Mouse (Mus musculus) neural tube, embryonic 13.5 days (tissue): ENCODE data around the gene Serinc2. TPM values are rescaled to one million over a fixed set of nuclear protein-coding genes. Genes with fewer than 3 reads are reported as not detected.
A peak's percentile ranks its signal among the peaks of the same experiment; 100 is the strongest.

Experiments used
- ATAC-seq: fragments of 200-750 bp; cut with Nextera tagmentation; 2 replicates; pipeline ENCODE4 v1.8.0; 2017; ENCODE audit warnings: low read depth, mild to moderate bottlenecking, moderate TSS enrichment, moderate library complexity
- H3K27ac ChIP-seq: fragments of 300-500 bp; sonication (generic); replicated peaks from 2 replicates; pipeline ENCODE4 v1.5.1; 2015; ENCODE audit warnings: moderate library complexity, mild to moderate bottlenecking, inconsistent platforms
- H3K27me3 ChIP-seq: fragments of 300-500 bp; sonication (generic); 2 replicates; pipeline ENCODE4 v1.6.1; 2015; ENCODE audit warnings: mild to moderate bottlenecking, inconsistent platforms
- H3K36me3 ChIP-seq: fragments of 300-500 bp; sonication (generic); 2 replicates; pipeline ENCODE4 v1.6.1; 2015; ENCODE audit warnings: mild to moderate bottlenecking, inconsistent platforms
- H3K4me1 ChIP-seq: fragments of 300-500 bp; sonication (generic); replicated peaks from 2 replicates; pipeline ENCODE4 v1.6.1; 2015; ENCODE audit warnings: inconsistent platforms
- H3K4me2 ChIP-seq: fragments of 300-500 bp; sonication (generic); 2 replicates; pipeline ENCODE4 v1.6.1; 2015; ENCODE audit warnings: inconsistent platforms, mild to moderate bottlenecking, moderate library complexity
- H3K4me3 ChIP-seq: fragments of 300-500 bp; sonication (generic); 2 replicates; pipeline ENCODE4 v1.5.1; 2015; ENCODE audit warnings: mild to moderate bottlenecking, inconsistent platforms
- H3K9ac ChIP-seq: fragments of 300-500 bp; sonication (generic); 2 replicates; pipeline ENCODE4 v1.6.1; 2015; ENCODE audit warnings: moderate library complexity, mild to moderate bottlenecking, inconsistent platforms
- H3K9me3 ChIP-seq: fragments of 300-500 bp; sonication (generic); 2 replicates; pipeline ENCODE4 v1.6.1; 2016; ENCODE audit warnings: inconsistent platforms
- WGBS: fragments of 180-500 bp; shearing (Covaris S2); methylation state at CpG from one replicate; pipeline ENCODE4 v1.1.7; 2015; 5-methylcytosine and 5-hydroxymethylcytosine counted together
- polyA plus RNA-seq: library from polyadenylated mRNA; unstranded; fragments of >200 nt; fragmentation: Nextera tagmentation; extraction: Ambion mirVana; gene quantifications from 2 replicates; pipeline ENCODE4 v1.2.1, GENCODE M21; 2015

The Serinc2 gene
- polyA plus RNA-seq, 1 experiment from 2014 or later, result 53.5 TPM

DNA sequence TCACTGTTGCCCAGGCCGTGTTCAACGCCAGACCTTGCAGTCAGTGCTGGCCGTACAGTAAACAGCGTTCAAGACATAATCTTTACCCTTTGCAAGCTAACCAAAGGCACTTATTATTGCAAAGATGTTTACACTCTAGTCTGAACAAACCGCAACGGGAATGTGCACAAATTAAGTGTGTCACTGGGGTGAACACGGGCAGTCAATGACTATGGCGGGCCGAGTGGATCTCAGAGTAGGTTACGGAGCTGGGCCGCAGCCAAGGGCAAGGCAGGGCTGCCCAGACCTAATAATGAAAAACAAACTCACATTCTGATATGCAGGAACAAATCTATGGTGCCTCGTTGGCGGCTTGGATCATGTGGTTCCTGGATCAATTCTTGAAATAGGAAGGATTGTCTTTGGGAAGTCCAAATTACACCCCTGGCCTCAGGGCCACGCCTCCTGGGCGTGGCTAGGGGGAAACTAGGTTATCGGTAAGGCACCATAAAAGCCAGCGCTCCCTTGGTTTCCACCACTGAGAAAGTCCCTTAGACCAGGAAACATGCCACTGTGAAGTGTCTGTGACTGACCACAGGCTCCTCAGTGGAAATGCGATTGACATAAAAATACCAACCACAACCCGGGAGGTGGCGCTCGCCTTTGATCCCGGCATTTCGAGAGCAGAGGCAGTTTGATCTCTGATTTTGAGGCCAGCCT, 16.2 kb upstream of the Serinc2 start:
- 0 out of 2 replicates have a peak, but pooled peaks cover 3% of the 10 kb centered on the region for H3K4me1 ChIP-seq
- H3K36me3 ChIP-seq, result no peaks in the 10 kb centered on the region
- 49% methylated on average over 23 of the region's 23 CpGs for WGBS
- H3K27ac ChIP-seq, result no peak overlapping the region
- ATAC-seq, result no peak
- no peak overlapping the region for H3K4me2 ChIP-seq
- no peak overlapping the region for H3K9ac ChIP-seq
- no peak overlapping the region for H3K4me3 ChIP-seq
- H3K27me3 ChIP-seq, result peaks cover under 1% of the 10 kb centered on the region; the same call in 1 of the 2 replicates
- no peaks in the 10 kb centered on the region for H3K9me3 ChIP-seq

DNA sequence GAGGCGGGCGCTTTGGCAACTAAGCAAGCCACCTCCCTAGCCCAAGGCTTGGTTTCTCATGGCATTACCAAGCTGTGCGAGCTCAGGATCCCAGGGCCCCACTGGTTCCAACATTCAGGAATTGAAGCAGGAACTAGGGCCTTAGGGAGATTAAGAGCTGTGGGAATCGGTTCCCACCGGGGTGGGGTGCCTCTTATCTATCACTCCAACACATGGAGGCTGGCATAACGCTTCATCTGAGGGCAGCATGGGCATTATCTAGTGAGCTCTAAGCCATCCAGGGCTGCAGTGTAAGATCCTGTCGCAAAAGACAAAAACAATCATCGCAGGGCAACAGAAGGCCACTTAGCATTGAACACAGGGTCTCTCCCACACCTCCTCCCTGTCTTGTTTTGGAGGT, 15.5 kb upstream of the Serinc2 start:
- Histone ChIP-seq H3K36me3 (no peaks in the 10 kb centered on the region), H3K9me3 (no peaks in the 10 kb centered on the region), H3K4me2 (no peak overlapping the region), H3K9ac (no peak overlapping the region), H3K4me3 (no peak overlapping the region), H3K4me1 (0 out of 2 replicates have a peak, but pooled peaks cover 3% of the 10 kb centered on the region), H3K27ac (no peak overlapping the region), H3K27me3 (no peaks in the 10 kb centered on the region; the same call in 1 of the 2 replicates)
- WGBS, result 87% methylated on average over 8 of the region's 8 CpGs
- no peak for ATAC-seq

DNA sequence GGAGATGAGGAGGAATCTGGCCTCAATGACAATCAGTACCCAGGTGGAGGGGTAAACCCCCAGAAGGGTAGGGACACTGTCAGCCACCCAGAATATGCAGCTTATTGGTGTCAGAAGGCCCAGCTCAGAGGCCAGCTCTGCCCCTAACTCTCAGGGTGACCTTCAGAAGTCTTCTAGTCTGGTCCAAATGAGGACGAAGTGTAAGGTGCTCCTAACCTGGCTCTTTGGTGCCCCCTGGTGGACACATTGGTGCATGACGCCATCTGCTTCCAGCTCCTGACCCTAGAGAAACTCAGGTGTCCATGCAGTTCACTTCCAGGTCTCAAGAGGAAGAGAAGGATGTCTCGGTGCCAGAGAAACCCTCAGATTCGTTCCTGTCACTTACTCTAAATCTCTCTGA, 13.3 kb upstream of the Serinc2 start:
- H3K4me1 ChIP-seq, result 0 out of 2 replicates have a peak, but pooled peaks cover 3% of the 10 kb centered on the region
- no peaks in the 10 kb centered on the region for H3K36me3 ChIP-seq
- H3K27me3 ChIP-seq, result no peaks in the 10 kb centered on the region; the same call in 1 of the 2 replicates
- H3K9ac ChIP-seq, result no peak overlapping the region
- no peak overlapping the region for H3K4me3 ChIP-seq
- 4% methylated on average over 4 of the region's 4 CpGs for WGBS
- no peak overlapping the region for H3K27ac ChIP-seq
- H3K9me3 ChIP-seq, result no peaks in the 10 kb centered on the region
- H3K4me2 ChIP-seq, result no peak overlapping the region
- 0 out of 2 replicates have a peak, but pooled peaks have one; percentile 50 for ATAC-seq

DNA sequence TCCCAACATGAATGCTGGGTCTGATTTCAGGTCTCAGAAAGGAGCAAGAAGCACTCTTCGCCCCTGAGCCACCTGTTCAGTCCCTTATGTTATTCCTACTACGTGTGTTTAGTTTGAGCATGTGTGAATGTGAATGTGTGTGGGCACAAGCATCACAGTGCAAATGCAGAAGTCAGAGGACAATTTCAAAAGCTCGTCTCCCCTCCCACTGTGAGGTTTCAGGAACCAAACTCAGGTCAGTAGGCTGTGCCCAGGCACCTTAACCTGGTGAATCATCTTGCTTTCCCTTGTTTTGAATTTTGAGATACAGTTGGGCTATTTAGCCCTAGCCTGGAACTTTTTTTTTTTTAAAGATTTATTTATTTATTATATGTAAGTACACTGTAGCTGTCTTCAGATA, 10.8 kb upstream of the Serinc2 start:
- ATAC-seq, result no peak
- H3K4me1 ChIP-seq, result no peaks in the 10 kb centered on the region
- H3K4me2 ChIP-seq, result no peak overlapping the region
- no peaks in the 10 kb centered on the region; the same call in 1 of the 2 replicates for H3K27me3 ChIP-seq
- WGBS, result 75% methylated on average over 3 of the region's 3 CpGs
- H3K36me3 ChIP-seq, result no peaks in the 10 kb centered on the region
- H3K9ac ChIP-seq, result no peak overlapping the region
- H3K4me3 ChIP-seq, result no peak overlapping the region
- H3K9me3 ChIP-seq, result no peaks in the 10 kb centered on the region
- no peak overlapping the region for H3K27ac ChIP-seq

DNA sequence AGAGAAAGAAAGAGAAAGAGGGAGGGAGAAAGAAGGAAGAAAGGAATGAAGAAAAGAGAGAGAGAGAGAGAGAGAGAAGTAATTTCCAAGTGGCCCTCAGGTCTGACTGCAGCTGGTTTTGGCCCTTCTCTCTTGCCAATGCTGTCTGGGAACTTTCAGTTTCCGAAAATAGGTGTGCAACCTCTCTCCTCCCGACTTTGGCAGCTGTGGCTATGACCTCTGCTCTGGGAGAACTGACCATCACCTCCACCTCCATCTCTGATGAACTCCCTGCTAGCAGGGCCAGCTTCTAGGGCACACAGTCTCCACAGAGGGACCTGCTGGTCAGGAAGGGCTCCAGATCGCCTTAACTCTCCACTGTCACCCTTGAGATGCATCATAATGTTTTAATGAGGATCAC, 7.5 kb upstream of the Serinc2 start:
- no peak for ATAC-seq
- H3K4me1 ChIP-seq, result no peaks in the 10 kb centered on the region
- H3K4me2 ChIP-seq, result no peak overlapping the region
- H3K27me3 ChIP-seq, result 0 out of 2 replicates have a peak, but pooled peaks cover 1% of the 10 kb centered on the region
- no peak overlapping the region for H3K27ac ChIP-seq
- H3K36me3 ChIP-seq, result no peaks in the 10 kb centered on the region
- WGBS, result 55% methylated on average over 3 of the region's 3 CpGs
- H3K9me3 ChIP-seq, result no peaks in the 10 kb centered on the region
- no peak overlapping the region for H3K9ac ChIP-seq
- H3K4me3 ChIP-seq, result no peak overlapping the region

DNA sequence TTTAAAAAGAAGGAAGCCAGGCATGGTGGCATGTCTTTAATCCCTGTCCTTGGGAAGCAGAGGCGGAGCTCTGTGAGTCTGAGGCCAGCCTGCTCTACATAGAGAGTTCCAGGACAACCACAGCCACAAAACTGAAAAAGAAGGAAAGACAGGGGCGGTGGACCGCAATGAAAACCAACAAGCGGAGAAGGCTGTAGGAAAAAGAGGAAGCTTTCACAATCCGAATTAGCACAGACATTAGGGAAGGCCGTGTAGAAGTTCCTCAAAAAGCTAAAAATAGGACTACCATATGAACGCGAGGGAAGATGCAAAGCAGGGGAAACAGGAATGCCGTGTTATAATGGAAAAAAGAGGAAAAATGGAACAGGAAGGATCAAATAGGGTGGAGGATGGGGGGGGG, 4.8 kb upstream of the Serinc2 start:
- ATAC-seq, result no peak
- no peak overlapping the region for H3K27ac ChIP-seq
- 87% methylated on average over 9 of the region's 9 CpGs for WGBS
- no peaks in the 10 kb centered on the region for H3K4me1 ChIP-seq
- H3K9ac ChIP-seq, result no peak overlapping the region
- H3K4me3 ChIP-seq, result no peak overlapping the region
- no peaks in the 10 kb centered on the region for H3K9me3 ChIP-seq
- H3K27me3 ChIP-seq, result peaks cover 8% of the 10 kb centered on the region; the same call in 1 of the 2 replicates
- H3K4me2 ChIP-seq, result no peak overlapping the region
- no peaks in the 10 kb centered on the region for H3K36me3 ChIP-seq

DNA sequence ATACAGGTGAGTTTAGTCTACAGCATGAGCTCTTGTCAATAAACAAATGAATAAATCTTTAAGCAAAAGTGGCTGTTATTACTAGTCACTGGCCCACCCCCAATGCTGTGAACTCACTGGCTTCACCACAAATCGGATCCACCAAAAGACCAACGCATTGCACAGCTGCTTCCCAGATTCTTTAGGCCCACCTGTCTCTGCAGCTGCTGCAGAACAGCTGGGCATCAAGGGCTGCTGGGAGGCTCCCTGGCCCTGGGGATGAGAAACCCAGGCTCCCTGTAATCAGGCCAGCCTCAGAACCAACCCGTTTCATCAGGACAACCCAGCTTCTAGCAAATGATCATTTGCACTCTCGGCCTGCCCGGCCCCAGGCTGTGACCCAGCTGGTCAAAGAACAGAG, 3.9 kb upstream of the Serinc2 start:
- Histone ChIP-seq H3K4me2 (no peak overlapping the region), H3K4me3 (no peak overlapping the region), H3K9me3 (no peaks in the 10 kb centered on the region), H3K27me3 (peaks cover 12% of the 10 kb centered on the region; the same call in 1 of the 2 replicates), H3K4me1 (no peaks in the 10 kb centered on the region), H3K36me3 (no peaks in the 10 kb centered on the region), H3K9ac (no peak overlapping the region), H3K27ac (no peak overlapping the region)
- ATAC-seq, result no peak
- WGBS, result 70% methylated on average over 5 of the region's 5 CpGs

DNA sequence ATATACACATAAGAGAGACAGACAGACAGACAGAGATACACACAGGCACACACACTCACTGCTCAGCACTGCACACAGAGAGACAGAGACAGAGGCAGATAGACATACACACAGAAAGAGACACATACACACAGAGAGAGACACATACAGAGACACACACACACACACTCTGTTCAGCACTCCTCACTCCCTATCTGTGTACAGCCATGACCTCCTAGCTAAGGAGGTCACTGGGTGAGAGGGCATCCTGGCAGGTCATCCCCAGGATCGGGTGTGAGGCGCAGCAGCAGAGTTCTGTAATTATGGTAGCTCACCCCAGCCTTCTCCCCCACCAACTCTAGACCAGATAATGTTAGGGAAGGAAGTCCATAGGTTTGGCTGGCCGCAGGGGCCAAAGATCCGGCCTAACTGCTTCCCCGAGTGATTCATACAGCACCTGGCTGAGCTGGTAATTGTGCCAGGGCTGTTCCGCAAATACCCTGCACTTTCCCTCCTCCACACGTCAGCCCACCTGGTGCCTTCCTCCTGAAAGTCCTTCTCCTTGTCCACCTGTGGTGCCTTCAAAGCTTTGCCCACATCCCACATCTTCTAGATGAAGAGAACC, 2.3 kb downstream of the Serinc2 start:
- peaks cover 33% of the 10 kb centered on the region for H3K4me1 ChIP-seq
- peak overlapping the region; percentile 12; the same call in 1 of the 2 replicates for H3K9ac ChIP-seq
- no peak overlapping the region; the same call in 1 of the 2 replicates for H3K4me2 ChIP-seq
- no peak overlapping the region for H3K27ac ChIP-seq
- peaks cover 12% of the 10 kb centered on the region for H3K27me3 ChIP-seq
- H3K36me3 ChIP-seq, result no peaks in the 10 kb centered on the region
- WGBS, result 78% methylated on average over 7 of the region's 7 CpGs
- ATAC-seq, result no peak
- H3K4me3 ChIP-seq, result no peak overlapping the region
- H3K9me3 ChIP-seq, result no peaks in the 10 kb centered on the region

DNA sequence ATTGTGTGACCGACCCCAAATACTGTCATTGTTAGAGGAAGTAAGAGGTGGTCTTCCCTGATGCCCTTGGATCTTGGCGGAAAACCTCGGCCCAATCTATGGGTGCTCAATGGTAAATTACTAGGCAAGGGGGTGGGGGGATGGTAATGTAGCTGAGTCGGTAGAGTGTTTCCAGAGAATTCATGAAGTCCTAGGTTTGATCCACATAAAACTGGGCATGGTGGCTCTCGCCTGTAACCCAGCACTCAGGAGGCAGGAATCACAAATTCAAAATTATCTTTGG, 3.2 kb downstream of the Serinc2 start:
- H3K27me3 ChIP-seq, result peaks cover 6% of the 10 kb centered on the region
- peak overlapping the region; percentile 97 for H3K27ac ChIP-seq
- no peaks in the 10 kb centered on the region for H3K9me3 ChIP-seq
- H3K4me2 ChIP-seq, result peak overlapping the region; percentile 77
- WGBS, result 48% methylated on average over 5 of the region's 5 CpGs
- no peak for ATAC-seq
- H3K4me1 ChIP-seq, result peaks cover 33% of the 10 kb centered on the region
- peak overlapping the region; percentile 96 for H3K9ac ChIP-seq
- H3K4me3 ChIP-seq, result peak overlapping the region; percentile 76
- 0 out of 2 replicates have a peak, but pooled peaks cover 3% of the 10 kb centered on the region for H3K36me3 ChIP-seq

DNA sequence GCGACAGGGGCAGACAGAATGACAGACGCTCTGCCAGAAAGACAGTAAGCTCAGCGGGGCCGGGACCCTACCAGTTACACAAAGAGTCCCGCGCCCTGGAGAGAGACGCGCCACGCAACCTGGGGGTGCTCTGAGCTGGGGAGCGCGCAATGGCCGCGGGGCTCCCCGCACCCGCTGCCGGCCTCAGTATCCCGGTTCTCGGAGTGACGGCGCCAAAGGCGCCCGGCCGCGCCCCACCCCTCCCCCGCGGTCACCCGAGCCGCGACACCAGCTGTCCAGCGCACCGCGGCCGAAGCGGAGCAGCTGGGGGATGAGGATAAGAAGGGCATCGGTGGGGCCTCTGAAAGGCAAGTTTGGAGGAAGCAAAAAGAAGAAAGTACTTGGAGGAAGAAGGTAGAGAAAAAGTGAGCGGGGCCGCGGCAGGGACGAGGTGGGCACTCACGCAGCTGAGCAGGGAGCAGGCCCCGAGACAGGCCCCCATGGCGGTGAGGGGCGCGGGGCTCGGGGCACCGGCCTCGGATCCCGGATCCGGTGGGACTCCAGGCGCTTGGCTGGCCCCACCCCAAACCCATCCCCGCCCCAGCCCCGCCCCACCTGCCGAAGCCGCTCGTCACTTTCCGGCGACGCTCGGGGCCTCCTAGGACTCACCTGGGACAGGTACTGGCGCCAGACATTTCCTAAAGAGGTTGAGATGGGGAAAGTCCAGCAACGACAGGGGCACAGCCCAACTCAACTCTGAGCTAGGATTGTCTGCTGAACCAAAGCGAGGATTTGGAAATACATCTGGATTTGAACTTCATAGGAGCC, 3.8 kb downstream of the Serinc2 start:
- peak overlapping the region; percentile 96 for H3K9ac ChIP-seq
- H3K4me3 ChIP-seq, result peak overlapping the region; percentile 76
- no peaks in the 10 kb centered on the region for H3K9me3 ChIP-seq
- H3K4me2 ChIP-seq, result peak overlapping the region; percentile 77
- WGBS, result 1% methylated on average over 62 of the region's 62 CpGs
- peaks cover 33% of the 10 kb centered on the region for H3K4me1 ChIP-seq
- H3K27me3 ChIP-seq, result peaks cover 6% of the 10 kb centered on the region
- H3K27ac ChIP-seq, result peak overlapping the region; percentile 97
- peak; percentile 38 for ATAC-seq
- 0 out of 2 replicates have a peak, but pooled peaks cover 5% of the 10 kb centered on the region for H3K36me3 ChIP-seq

DNA sequence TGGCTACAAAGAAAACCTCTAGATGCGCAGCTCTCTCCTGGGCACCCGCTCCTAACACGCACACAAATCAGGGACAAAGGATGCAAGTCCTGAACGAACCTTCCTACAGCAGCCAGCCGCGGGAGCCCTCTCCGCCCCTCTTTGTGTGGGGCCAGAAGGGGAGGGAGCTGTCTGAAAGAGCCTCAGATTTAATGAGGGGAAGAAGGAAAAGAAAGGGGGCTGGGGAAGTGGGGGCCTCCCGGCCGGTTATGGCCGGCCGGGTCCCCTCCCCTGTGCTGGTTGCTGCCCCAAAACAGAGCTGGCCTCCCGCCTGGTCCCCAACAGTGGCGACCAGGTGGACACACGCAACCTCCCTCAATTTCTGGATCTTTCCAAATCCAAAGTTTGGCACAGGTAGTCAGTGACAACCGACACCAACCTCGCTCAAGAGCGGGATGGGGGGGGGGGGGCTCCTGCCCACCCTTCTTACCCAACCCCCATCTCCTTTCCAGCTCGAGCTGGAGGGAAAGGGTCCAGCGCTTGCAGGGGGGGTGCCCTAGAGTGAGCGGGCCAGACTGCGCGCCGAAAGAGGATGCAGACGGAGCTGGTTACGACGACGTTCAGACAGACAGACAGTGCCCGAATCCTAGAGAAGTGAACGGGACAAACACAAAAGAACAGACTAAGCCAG, 4.5 kb downstream of the Serinc2 start:
- no peaks in the 10 kb centered on the region for H3K9me3 ChIP-seq
- under 1% methylated on average over 27 of the region's 29 CpGs for WGBS
- peak overlapping the region; percentile 77 for H3K4me2 ChIP-seq
- H3K27me3 ChIP-seq, result peaks cover 6% of the 10 kb centered on the region
- H3K27ac ChIP-seq, result peak overlapping the region; percentile 97
- peak overlapping the region; percentile 96 for H3K9ac ChIP-seq
- 0 out of 2 replicates have a peak, but pooled peaks cover 5% of the 10 kb centered on the region for H3K36me3 ChIP-seq
- H3K4me3 ChIP-seq, result peak overlapping the region; percentile 76
- peak; percentile 84 for ATAC-seq
- peaks cover 33% of the 10 kb centered on the region for H3K4me1 ChIP-seq
